Mouse (Mus musculus): ENCODE data around the gene Snx27.

The Snx27 gene

GRCm38 (mm10) chr3:94567242-94567641 lies 15.3 kb downstream of the Snx27 start:
- no peak for DNase-seq (ENCODE audit: extremely low spot score)

GRCm38 (mm10) chr3:94565557-94565956 lies 17.0 kb downstream of the Snx27 start:
- no peak for DNase-seq (ENCODE audit: extremely low spot score)

DNA sequence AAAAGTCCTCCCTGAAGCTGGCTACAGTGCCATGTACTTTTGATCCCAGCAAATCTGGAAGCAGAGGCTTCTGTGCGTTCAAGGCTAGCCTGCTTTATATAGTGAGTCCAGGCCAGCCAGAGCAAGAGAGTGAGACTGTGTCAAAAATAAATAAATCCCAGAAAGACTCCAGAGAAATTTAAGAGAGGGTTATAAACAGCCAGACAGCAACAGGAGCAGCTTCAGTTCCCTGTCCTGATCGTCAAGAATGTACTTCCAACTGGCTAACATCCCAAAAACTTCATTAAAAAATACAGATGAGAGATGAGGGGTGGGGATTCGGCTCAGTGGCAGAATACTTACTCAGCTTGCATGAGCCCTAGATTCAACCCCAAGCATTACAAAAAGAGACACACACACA lies 17.4 kb downstream of the Snx27 start:
- DNase-seq (ENCODE audit: extremely low spot score), result no peak

DNA sequence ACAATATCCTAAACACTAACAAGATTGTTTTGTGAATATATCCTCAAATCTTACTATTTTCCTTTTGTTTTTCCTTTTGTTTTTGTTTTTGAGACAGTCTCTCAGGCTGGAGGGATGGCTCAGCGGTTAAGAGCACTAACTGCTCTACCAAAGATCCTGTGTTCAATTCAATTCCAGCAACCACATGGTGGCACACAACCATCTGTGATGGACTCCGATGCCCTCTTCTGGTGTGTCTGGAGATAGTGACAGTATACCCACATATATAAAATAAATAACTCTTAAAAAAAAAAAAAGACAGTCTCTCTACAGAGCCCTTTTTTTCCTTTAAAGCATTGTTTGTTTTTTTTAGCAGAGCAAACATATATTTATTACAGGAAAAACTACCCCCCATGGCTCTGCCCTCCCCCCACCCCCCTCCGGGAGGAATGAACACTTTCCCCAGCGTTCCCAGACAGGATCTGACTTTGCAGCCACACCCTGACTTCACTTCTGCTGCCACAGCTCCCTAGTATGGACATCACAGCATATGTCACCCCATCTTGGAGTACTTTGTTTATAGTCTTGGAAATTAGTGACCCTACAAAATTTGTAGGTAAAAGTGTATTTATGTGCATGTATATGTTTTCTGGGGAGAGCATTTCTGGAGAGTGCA lies 18.0 kb downstream of the Snx27 start:
- no peak for DNase-seq (ENCODE audit: extremely low spot score)

DNA sequence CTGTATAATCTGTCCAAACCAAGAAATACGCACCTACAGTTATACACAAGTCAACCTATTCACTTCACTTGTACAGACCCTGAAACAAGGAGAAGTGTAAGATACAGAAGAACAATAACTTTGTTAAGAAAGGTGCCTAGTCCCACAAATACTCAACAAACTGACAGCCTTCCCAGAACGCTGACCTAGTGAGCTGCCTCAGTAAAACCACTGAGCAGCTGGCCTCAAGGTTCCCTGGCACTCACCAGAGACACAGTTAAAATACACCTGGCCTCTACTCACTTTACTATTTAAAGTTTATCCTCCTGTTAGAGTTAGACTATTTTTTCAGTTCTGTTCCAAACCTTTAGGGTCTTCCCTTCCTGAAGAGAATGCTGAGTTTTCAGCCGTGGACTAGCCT lies 19.4 kb downstream of the Snx27 start:
- no peak for DNase-seq (ENCODE audit: extremely low spot score)

DNA sequence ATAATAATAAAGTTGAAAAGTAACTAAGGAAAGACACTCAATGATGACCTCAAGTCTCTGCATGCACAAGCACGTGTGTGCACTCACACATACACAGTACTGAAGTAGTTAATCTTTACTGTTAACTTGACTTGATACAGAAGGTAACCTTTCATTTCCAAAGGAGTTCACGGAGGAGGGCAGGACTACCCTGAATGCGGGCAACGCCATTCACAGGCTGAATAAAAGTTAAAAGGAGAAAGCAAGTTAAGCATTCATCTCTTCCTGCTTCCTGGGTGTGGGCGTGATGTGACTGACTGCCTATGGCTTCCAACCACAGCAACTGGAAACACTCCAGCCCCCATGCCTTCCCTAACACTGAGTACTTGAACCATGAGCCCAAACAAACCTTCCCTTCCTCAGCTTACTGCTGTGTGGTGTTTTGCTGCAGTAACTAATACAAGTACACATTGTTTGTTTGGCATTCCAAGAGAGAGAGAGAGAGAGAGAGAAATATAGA lies 22.5 kb downstream of the Snx27 start:
- DNase-seq (ENCODE audit: extremely low spot score), result no peak

DNA sequence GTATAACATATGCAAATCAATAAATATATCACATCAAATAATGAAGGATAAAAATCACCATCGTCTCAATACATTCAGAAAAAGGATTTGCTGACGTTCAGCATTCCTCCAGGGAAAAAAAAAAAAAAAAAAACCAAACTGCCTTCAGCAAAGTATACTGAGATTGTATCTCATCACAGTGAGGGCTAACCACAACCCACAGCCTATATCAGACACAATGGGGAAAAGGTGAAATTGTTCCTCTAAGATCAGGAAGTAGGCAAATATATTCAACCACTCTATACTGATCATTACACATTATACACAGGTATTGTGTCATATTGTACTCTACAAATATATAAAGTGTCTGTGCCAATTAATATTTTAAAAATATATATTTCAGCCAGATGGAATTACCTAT lies 33.5 kb downstream of the Snx27 start:
- no peak for DNase-seq (ENCODE audit: extremely low spot score)

DNA sequence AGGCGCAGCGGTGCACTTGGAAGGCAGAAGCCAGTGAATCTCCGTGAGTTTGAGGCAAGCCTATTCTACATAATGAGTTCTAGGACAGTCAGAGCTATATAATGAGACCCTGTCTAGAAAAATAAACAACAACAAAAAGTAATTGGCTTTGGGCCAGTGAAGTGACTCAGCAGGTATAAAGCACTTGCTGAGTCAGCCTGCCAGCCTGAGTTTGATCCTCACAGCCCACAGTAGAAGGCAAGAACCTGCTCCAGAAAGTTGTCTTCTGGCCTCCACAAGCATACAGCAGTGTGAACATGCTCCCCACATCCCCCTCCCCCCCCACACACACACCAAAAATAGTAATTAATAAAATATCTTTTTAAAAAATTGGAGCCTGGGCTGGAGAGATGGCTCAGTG lies 45.3 kb downstream of the Snx27 start:
- DNase-seq (ENCODE audit: extremely low spot score), result no peak

- DNase-seq (ENCODE audit: extremely low spot score), result peak; percentile 8
Measured at GRCm38 (mm10) chr3:94533968-94534367, 48.5 kb downstream of the Snx27 start.

DNA sequence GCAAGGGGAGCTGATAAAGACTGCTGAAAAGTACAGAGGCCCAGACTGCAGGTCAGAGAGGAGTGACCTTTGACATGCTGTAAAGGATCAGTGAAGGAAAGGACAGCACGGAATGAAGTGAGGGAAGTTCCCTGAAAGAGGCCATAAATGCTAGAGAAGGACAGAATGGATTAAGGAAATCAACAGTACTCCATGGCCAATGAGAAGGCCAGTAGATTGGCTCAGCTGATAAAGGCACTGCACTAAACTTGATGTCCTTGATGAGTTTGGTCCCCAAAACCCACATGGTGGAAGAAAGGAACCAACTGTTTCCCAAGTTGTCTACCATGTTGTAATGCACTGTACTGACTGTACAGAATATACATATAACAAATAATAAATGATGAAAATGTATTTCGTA lies 55.8 kb downstream of the Snx27 start:
- DNase-seq (ENCODE audit: extremely low spot score), result no peak

GRCm38 (mm10) chr3:94506664-94507063 lies 75.9 kb downstream of the Snx27 start:
- no peak for DNase-seq (ENCODE audit: extremely low spot score)

DNA sequence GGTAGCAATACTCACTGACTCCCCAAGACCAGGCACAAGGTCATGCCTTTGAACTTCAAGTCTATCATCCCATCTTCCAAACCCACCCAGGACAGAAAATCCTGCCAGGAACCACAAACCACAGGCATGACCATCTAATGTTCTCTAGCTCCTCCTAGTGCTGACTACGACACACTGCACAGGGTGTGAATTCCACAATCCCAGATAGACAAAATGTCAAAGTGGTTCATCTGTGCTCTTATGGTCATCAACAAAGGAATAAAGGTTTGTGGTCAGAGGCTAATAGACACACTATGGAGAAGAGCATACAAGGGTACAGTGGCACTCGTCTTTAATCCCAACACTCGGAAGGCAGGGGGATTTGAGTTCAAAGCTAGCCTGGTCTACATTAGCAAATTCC lies 80.3 kb downstream of the Snx27 start:
- DNase-seq (ENCODE audit: extremely low spot score), result peak; percentile 27

DNA sequence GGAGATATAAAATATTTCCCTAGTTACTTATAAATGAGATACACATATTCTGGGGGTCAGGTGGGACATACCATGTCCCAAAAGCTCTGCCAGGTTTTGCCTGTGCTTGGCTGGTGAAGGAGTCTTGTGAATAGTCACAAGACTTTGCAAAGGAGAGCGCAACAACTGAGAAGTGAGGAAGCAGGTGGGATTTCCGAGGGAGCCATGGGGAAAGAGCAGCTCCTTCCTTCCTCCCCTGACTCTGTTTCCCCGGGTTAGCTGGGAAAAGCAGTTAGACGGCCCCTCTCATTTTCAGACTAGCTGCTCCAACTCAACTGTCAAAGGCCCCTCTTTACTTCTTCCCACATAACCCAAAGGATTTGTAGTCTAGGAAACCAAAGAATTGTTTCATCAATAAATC lies 85.4 kb downstream of the Snx27 start:
- no peak for DNase-seq (ENCODE audit: extremely low spot score)

DNA sequence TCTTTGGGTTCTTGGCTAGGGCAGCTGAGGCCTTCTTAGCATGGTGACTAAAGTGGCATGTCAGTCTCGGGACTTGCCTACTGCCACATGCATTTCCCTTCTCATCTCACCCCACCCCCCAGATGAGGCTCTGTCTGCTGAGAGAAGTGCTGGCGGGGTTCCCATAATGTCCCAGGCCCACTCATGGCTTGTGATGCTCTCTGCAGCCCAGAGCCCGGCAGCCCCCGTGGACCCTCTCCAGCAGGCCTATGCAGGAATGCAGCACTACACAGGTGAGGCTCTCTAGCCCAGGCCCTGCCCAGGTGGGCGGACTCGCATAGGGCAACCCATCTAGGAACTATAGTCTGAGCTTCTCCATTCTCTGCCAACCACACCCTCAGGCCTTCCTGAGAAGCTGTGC lies 94.9 kb downstream of the Snx27 start:
- DNase-seq (ENCODE audit: extremely low spot score), result no peak

DNA sequence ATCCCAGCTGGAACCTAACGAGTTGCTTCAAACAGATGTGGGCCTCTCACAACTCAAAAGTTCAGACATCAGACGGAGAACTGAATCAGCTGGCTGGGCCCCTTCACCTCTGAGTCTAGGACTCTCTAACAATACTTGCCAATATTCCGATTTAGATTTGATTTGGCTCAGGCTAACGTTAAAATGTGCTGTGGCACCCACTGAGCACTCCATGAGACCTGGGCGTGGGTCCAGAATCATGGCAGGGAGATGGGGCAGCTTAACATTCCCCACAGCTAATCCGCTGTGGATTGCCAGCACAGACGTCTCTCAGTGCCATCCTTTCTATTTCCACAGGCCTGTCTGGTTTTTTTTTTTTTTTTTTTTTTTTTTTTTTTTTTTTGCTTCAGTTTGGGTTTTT lies 96.6 kb downstream of the Snx27 start:
- no peak for DNase-seq (ENCODE audit: extremely low spot score)

GRCm38 (mm10) chr3:94483790-94484439 lies 98.6 kb downstream of the Snx27 start:
- DNase-seq (ENCODE audit: extremely low spot score), result peak; percentile 86

GRCm38 (mm10) chr3:94482764-94483385 lies 99.6 kb downstream of the Snx27 start:
- DNase-seq (ENCODE audit: extremely low spot score), result no peak

- no peak for DNase-seq (ENCODE audit: extremely low spot score)
Measured at GRCm38 (mm10) chr3:94481429-94481828, 101.1 kb downstream of the Snx27 start.

GRCm38 (mm10) chr3:94480291-94480884 lies 102.1 kb downstream of the Snx27 start, which contains the start of gene Riiad1:
TSS of gene Riiad1 (minus strand) at chr3:94480341.
- DNase-seq (ENCODE audit: extremely low spot score), result no peak

DNA sequence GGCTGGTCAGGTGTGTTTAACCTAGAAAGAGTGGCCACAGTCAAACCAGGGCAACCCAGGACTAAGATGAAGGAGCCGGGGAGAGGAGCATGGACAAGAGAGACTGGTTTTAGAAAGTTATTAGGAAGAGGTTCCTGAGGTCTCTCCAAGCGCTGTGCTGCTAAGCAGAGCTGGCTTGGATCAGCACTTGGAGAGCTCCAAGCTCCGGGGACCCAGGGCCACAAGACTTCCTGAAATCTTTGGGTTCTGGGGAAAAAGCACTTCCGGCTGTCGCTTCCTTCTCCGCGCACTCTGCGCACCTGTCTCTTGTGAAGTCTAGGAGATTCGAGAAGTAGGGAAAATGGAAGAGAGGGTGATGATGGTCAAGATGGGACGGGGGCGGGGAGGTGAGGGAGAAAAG lies 103.0 kb downstream of the Snx27 start:
- no peak for DNase-seq (ENCODE audit: extremely low spot score)

DNA sequence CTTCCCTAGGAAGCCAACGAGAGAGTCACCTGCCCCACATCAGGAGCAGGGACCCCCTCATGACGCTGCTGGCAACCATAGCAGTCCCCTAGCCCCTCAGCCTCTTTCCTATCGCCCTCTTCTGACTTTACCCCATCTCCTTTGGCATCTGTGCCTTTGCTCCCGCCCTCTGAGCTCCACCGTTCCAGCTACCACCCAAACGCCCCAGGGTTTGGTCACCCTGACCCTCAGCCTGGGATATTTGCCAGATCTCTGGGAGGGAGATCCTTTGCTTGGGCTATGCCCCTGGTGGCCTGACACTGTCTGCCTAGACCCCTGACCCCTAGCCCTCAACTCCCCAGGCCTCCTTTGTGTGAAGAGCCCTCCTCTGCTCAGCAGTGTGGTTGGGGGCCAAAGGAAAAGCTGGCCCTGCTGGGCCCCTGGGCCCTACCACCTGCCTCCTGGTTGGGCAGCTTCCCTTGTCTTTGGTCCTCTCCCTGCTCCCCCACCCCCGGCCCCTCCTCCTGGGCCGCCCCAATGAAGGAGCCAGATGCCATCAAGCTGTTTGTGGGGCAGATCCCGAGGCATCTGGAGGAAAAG lies 103.8 kb downstream of the Snx27 start:
- DNase-seq (ENCODE audit: extremely low spot score), result no peak

DNA sequence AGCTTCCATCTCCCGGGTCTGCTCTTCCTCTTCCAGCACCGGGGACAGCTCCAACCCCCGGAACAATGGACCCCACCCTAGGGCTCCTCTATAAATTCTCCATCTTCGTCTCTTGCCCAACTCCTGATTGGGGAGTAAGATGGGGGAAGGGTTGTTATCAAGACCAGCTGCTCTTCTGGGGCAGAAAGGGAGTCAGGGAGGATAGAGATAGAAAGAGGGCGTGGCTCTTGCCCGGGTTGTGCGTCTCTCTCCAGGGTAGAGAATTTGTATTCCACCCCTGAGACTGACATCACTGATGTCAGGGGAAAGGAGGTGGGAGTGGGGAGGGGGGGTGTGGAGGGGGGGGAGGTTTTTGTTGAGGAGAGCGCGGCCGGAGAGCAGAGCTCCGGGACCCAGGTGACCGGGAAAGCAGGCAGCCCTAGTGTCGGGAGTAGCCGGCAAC lies 104.5 kb downstream of the Snx27 start, which contains the start of gene Celf3:
Celf3 (plus strand) TSS at position 315 of the 442 bp plus-strand sequence.
- DNase-seq (ENCODE audit: extremely low spot score), result peak; percentile 68
